Mouse (Mus musculus): ENCODE results near the gene Plekha6. TPM values are rescaled to one million over a fixed set of nuclear protein-coding genes. Genes with fewer than 3 reads are reported as not detected.

The Plekha6 gene
- polyA plus RNA-seq, 1 experiment: 0.12 TPM

- H3K36me3 ChIP-seq (ENCODE audit: control insufficient read depth, insufficient read depth): no peaks in the 10 kb centered on the region
- H3K4me2 ChIP-seq (ENCODE audit: low read depth): no peak overlapping the region
- no peak overlapping the region for H3ac ChIP-seq (ENCODE audit: control insufficient read depth, insufficient read length)
- H3K4me3 ChIP-seq: no peak overlapping the region
- TF ChIP-seq REST (IDR thresholded peaks at IDR 0.05; ENCODE audit: insufficient read depth, insufficient read length) (no peak), TCF3 (IDR thresholded peaks at IDR 0.05; ENCODE audit: insufficient read length, low read depth) (no peak), TCF12 (IDR thresholded peaks at IDR 0.05; ENCODE audit: insufficient read depth, poor library complexity, severe bottlenecking) (no peak), POLR2A (IDR thresholded peaks at IDR 0.05; ENCODE audit: insufficient read length, low read depth) (no peak), E2F4 (IDR thresholded peaks at IDR 0.05; ENCODE audit: insufficient read depth) (no peak), SRF (IDR thresholded peaks at IDR 0.05; ENCODE audit: control insufficient read depth, insufficient read length, low read depth) (no peak), USF1 (IDR thresholded peaks at IDR 0.05; ENCODE audit: low read depth) (no peak), MYOD1 (IDR thresholded peaks at IDR 0.05; ENCODE audit: control insufficient read depth in 1 of 3, insufficient read length in 2 of 3, low read depth in 2 of 3) (no peak), POLR2AphosphoS2 (IDR thresholded peaks at IDR 0.05; ENCODE audit: insufficient read length, low read depth) (no peak), CEBPB (IDR thresholded peaks at IDR 0.05; ENCODE audit: insufficient read depth, poor library complexity, severe bottlenecking) (no peak), MAX (IDR thresholded peaks at IDR 0.05; ENCODE audit: low read depth) (no peak), MYOG (IDR thresholded peaks at IDR 0.05; ENCODE audit: control insufficient read depth in 1 of 3, insufficient read depth in 1 of 3, insufficient read length in 2 of 3, low read depth in 2 of 3) (no peak)
- no peaks in the 10 kb centered on the region for H3K27me3 ChIP-seq (ENCODE audit: control insufficient read depth, insufficient read depth, insufficient read length)
- no peaks in the 10 kb centered on the region for H3K79me2 ChIP-seq (ENCODE audit: control insufficient read depth, insufficient read depth)
Observed at GRCm38 (mm10) chr1:133213901-133214300, 49.9 kb downstream of the Plekha6 start.

GRCm38 (mm10) chr1:133214672-133215359 is 50.8 kb downstream of the Plekha6 start:
- H3ac ChIP-seq (ENCODE audit: control insufficient read depth, insufficient read length): no peak overlapping the region
- no peaks in the 10 kb centered on the region for H3K27me3 ChIP-seq (ENCODE audit: control insufficient read depth, insufficient read depth, insufficient read length)
- H3K79me2 ChIP-seq (ENCODE audit: control insufficient read depth, insufficient read depth): no peaks in the 10 kb centered on the region
- no peak overlapping the region for H3K4me3 ChIP-seq
- no peak overlapping the region for H3K4me2 ChIP-seq (ENCODE audit: low read depth)
- TF ChIP-seq POLR2AphosphoS2 (IDR thresholded peaks at IDR 0.05; ENCODE audit: insufficient read length, low read depth): no peak
- TF ChIP-seq MYOD1 (IDR thresholded peaks at IDR 0.05; ENCODE audit: control insufficient read depth in 1 of 3, insufficient read length in 2 of 3, low read depth in 2 of 3): no peak
- TF ChIP-seq USF1 (IDR thresholded peaks at IDR 0.05; ENCODE audit: low read depth): no peak
- TF ChIP-seq REST (IDR thresholded peaks at IDR 0.05; ENCODE audit: insufficient read depth, insufficient read length): no peak
- no peak for TF ChIP-seq TCF12 (IDR thresholded peaks at IDR 0.05; ENCODE audit: insufficient read depth, poor library complexity, severe bottlenecking)
- H3K36me3 ChIP-seq (ENCODE audit: control insufficient read depth, insufficient read depth): no peaks in the 10 kb centered on the region

DNA sequence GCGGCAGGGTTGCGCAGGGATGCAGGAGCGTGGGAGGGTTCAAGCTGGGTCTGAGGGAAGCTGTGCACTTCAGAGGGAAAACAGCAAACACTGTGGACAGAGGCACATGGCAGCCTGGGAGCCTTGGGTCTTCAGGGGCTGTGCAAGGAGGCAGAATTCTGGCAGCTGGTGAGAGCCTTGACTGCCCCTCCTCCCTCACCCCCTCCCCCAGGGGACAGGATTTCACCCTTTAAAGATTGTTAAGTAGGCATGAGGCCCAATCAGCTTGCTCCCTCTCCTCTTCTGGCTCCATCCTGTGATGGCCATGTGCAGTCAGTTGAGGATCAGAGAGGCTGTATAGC is 51.3 kb downstream of the Plekha6 start:
- Histone ChIP-seq H3K4me2 (ENCODE audit: low read depth) (no peak overlapping the region), H3K4me3 (no peak overlapping the region), H3K27me3 (ENCODE audit: control insufficient read depth, insufficient read depth, insufficient read length) (no peaks in the 10 kb centered on the region), H3K79me2 (ENCODE audit: control insufficient read depth, insufficient read depth) (no peaks in the 10 kb centered on the region), H3K36me3 (ENCODE audit: control insufficient read depth, insufficient read depth) (no peaks in the 10 kb centered on the region), H3ac (ENCODE audit: control insufficient read depth, insufficient read length) (no peak overlapping the region)
- TF ChIP-seq MYOG (IDR thresholded peaks at IDR 0.05; ENCODE audit: control insufficient read depth in 1 of 3, insufficient read depth in 1 of 3, insufficient read length in 2 of 3, low read depth in 2 of 3) (no peak), SRF (IDR thresholded peaks at IDR 0.05; ENCODE audit: control insufficient read depth, insufficient read length, low read depth) (no peak)

DNA sequence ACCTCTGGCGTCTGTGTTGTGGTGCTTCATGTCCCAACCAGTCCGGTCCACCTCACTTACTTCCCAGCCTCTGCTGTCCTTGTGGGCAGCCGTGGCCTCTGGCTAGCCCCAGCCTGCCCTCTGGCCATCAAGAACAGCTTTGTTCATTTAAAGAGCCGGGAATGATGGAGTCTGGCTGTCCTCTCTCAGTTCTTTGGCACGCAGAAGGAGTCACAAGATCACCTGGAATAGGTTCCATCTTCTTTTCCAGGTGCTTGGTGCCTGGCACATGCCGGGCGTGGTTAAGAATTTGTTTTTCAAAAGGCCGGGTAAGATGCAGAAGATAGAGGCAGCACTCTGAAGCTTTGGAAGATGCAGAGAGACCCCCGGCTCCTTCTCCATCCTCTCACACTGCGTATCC is 51.7 kb downstream of the Plekha6 start:
- TF ChIP-seq CEBPB (IDR thresholded peaks at IDR 0.05; ENCODE audit: insufficient read depth, poor library complexity, severe bottlenecking) (no peak), E2F4 (IDR thresholded peaks at IDR 0.05; ENCODE audit: insufficient read depth) (no peak), MYOG (IDR thresholded peaks at IDR 0.05; ENCODE audit: control insufficient read depth in 1 of 3, insufficient read depth in 1 of 3, insufficient read length in 2 of 3, low read depth in 2 of 3) (no peak), POLR2AphosphoS2 (IDR thresholded peaks at IDR 0.05; ENCODE audit: insufficient read length, low read depth) (no peak), MYOD1 (IDR thresholded peaks at IDR 0.05; ENCODE audit: control insufficient read depth in 1 of 3, insufficient read length in 2 of 3, low read depth in 2 of 3) (no peak), MAX (IDR thresholded peaks at IDR 0.05; ENCODE audit: low read depth) (no peak), REST (IDR thresholded peaks at IDR 0.05; ENCODE audit: insufficient read depth, insufficient read length) (no peak), USF1 (IDR thresholded peaks at IDR 0.05; ENCODE audit: low read depth) (no peak), POLR2A (IDR thresholded peaks at IDR 0.05; ENCODE audit: insufficient read length, low read depth) (no peak), SRF (IDR thresholded peaks at IDR 0.05; ENCODE audit: control insufficient read depth, insufficient read length, low read depth) (no peak), TCF12 (IDR thresholded peaks at IDR 0.05; ENCODE audit: insufficient read depth, poor library complexity, severe bottlenecking) (no peak)
- H3K4me3 ChIP-seq: no peak overlapping the region
- no peak overlapping the region for H3ac ChIP-seq (ENCODE audit: control insufficient read depth, insufficient read length)
- H3K36me3 ChIP-seq (ENCODE audit: control insufficient read depth, insufficient read depth): no peaks in the 10 kb centered on the region
- H3K4me2 ChIP-seq (ENCODE audit: low read depth): no peak overlapping the region
- no peaks in the 10 kb centered on the region for H3K79me2 ChIP-seq (ENCODE audit: control insufficient read depth, insufficient read depth)
- no peaks in the 10 kb centered on the region for H3K27me3 ChIP-seq (ENCODE audit: control insufficient read depth, insufficient read depth, insufficient read length)

DNA sequence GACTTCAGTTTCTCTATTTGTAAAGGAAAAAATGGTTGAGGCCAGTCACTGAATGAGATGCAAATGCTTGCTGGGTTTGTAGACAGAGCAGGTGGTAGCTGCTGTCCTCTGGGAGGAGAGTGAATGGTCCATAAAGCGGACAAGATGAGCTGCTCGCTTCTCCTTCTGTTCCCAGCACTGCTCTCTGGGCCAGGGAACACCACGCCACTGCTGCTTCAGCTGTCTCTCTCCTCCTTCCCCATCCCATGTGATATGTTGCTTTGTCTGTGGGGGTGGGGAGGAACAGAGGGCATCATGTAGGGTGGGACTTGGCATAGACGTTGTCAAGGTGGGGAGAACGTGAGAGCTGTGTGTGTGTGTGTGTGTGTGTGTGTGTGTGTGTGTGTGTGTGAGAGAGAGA is 53.0 kb downstream of the Plekha6 start:
- TF ChIP-seq REST (IDR thresholded peaks at IDR 0.05; ENCODE audit: insufficient read depth, insufficient read length): no peak
- TF ChIP-seq MAX (IDR thresholded peaks at IDR 0.05; ENCODE audit: low read depth): no peak
- TF ChIP-seq MYOD1 (IDR thresholded peaks at IDR 0.05; ENCODE audit: control insufficient read depth in 1 of 3, insufficient read length in 2 of 3, low read depth in 2 of 3): peak in 2 of 3 experiments; percentile 9 to 26
- H3ac ChIP-seq (ENCODE audit: control insufficient read depth, insufficient read length): no peak overlapping the region
- no peaks in the 10 kb centered on the region for H3K79me2 ChIP-seq (ENCODE audit: control insufficient read depth, insufficient read depth)
- no peaks in the 10 kb centered on the region for H3K27me3 ChIP-seq (ENCODE audit: control insufficient read depth, insufficient read depth, insufficient read length)
- H3K4me2 ChIP-seq (ENCODE audit: low read depth): no peak overlapping the region
- H3K36me3 ChIP-seq (ENCODE audit: control insufficient read depth, insufficient read depth): no peaks in the 10 kb centered on the region
- H3K4me3 ChIP-seq: no peak overlapping the region

Measured in myocyte (in vitro differentiated cells).